Mouse (Mus musculus) lung, embryonic 16.5 days (tissue): Measurements from ENCODE around the gene Rbbp6. TPM values are rescaled to one million over a fixed set of nuclear protein-coding genes. Genes with fewer than 3 reads are reported as not detected.

Experiments used
- ATAC-seq: fragments of 200-750 bp; cut with Nextera tagmentation; 2 replicates; pipeline ENCODE4 v1.8.0; 2017; ENCODE audit warnings: low read depth, mild to moderate bottlenecking, moderate library complexity
- H3K27ac ChIP-seq: fragments of 300-500 bp; sonication (generic); 2 replicates; pipeline ENCODE4 v1.5.1; 2014; ENCODE audit warnings: mild to moderate bottlenecking, control low read depth, low read length
- H3K27me3 ChIP-seq: fragments of 300-500 bp; sonication (generic); 2 replicates; pipeline ENCODE4 v1.6.1; 2014; ENCODE audit warnings: low read depth, low read length, mixed read lengths; ENCODE audit not compliant: control insufficient read depth, insufficient read depth
- H3K36me3 ChIP-seq: fragments of 300-500 bp; sonication (generic); 2 replicates; pipeline ENCODE4 v1.6.1; 2014; ENCODE audit warnings: low read length; ENCODE audit not compliant: control insufficient read depth, insufficient read depth
- H3K4me1 ChIP-seq: fragments of 300-500 bp; sonication (generic); replicated peaks from 2 replicates; pipeline ENCODE4 v1.6.1; 2014; ENCODE audit warnings: low read length, mixed read lengths; ENCODE audit not compliant: control insufficient read depth, insufficient read depth
- H3K4me2 ChIP-seq: fragments of 300-500 bp; sonication (generic); 2 replicates; pipeline ENCODE4 v1.6.1; 2014; ENCODE audit warnings: low read depth, low read length, control low read depth
- H3K4me3 ChIP-seq: fragments of 300-500 bp; sonication (generic); 2 replicates; pipeline ENCODE4 v1.5.1; 2014; ENCODE audit warnings: mild to moderate bottlenecking, low read length, control low read depth
- H3K9ac ChIP-seq: fragments of 300-500 bp; sonication (generic); 2 replicates; pipeline ENCODE4 v1.6.1; 2014; ENCODE audit warnings: low read length, control low read depth
- H3K9me3 ChIP-seq: fragments of 300-500 bp; sonication (generic); 2 replicates; pipeline ENCODE4 v1.6.1; 2016; ENCODE audit warnings: low read length; ENCODE audit not compliant: control insufficient read depth
- WGBS: fragments of 180-500 bp; shearing (Covaris S2); extraction: QIAGEN DNeasy Blood & Tissue Kit; methylation state at CpG from one replicate; pipeline ENCODE4 v1.1.7; 2014; 5-methylcytosine and 5-hydroxymethylcytosine counted together
- polyA plus RNA-seq: library from polyadenylated mRNA; unstranded; fragments of >200 nt; fragmentation: Nextera tagmentation; extraction: Ambion mirVana; gene quantifications from 2 replicates; pipeline ENCODE4 v1.2.1, GENCODE M21; 2015

The Rbbp6 gene
- polyA plus RNA-seq, 1 experiment from 2014 or later, result 23.8 TPM

DNA sequence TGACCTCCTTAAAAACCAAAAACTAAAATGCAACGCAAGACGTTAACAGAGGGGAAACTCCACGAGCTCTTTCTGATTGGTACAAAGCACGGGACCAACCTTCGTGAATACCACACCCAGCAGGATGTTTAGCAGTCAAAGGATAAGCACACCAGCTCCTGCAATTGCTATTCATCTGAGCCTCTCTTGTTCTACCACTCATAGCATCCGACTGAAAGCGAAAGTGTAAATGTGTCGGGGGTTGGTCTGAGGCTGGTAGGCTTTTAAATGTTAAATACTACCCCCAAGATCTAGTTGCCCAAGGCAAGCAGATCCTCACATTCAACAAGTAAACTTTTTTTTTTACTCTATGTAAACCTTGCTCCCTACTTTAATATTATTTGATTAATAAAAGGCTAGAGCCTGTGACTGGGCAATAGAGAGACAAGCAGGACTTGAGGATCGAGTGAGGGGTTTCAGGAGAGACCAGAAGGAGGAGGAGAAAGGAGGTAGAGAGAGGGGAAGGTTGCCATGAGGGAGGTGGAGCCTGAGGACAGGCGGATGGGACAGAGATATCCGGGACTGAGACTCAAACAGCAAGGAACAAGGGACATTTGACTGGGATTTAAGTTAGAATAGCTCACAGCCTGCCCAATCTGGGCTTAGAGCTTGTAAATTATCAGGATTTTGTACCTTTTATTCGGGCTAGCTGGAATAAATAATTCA, 25.0 kb upstream of the Rbbp6 start:
- WGBS, result 8% methylated on average over 12 of the region's 12 CpGs
- peak; percentile 62 for ATAC-seq
- H3K9ac ChIP-seq, result peak overlapping the region; percentile 16

DNA sequence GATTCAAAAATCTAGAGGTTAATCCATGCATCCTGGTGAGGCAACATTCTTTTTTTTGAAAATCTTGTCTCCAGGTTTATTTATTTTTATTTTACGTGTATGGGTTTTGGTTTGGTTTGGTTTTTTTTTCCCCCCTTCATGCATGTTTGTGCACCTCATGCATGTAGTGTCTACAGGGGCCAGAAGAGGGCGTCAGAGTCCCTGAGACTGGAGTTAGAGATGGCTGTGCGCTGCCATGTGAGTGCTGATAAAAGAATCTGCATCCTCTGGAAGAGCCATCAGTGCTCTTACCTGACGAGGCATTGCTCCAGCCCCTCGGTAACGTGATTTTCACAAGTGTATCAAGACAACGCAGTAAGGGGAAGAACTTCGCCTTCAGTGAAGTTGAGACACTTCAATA, 23.4 kb upstream of the Rbbp6 start:
- H3K9ac ChIP-seq, result no peak overlapping the region
- no peak overlapping the region for H3K4me3 ChIP-seq
- 88% methylated on average over 8 of the region's 8 CpGs for WGBS
- no peaks in the 10 kb centered on the region for H3K27me3 ChIP-seq
- no peak for ATAC-seq
- no peak overlapping the region for H3K27ac ChIP-seq
- H3K4me2 ChIP-seq, result no peak overlapping the region
- H3K9me3 ChIP-seq, result no peaks in the 10 kb centered on the region
- no peaks in the 10 kb centered on the region for H3K4me1 ChIP-seq
- H3K36me3 ChIP-seq, result no peaks in the 10 kb centered on the region

More for the DNA sequence above, 25.0 kb upstream of the Rbbp6 start:
- Histone ChIP-seq H3K4me2 (peak overlapping the region; percentile 49), H3K27me3 (no peaks in the 10 kb centered on the region), H3K4me1 (no peaks in the 10 kb centered on the region), H3K9me3 (no peaks in the 10 kb centered on the region), H3K4me3 (peak overlapping the region; percentile 16), H3K27ac (no peak overlapping the region), H3K36me3 (no peaks in the 10 kb centered on the region)

DNA sequence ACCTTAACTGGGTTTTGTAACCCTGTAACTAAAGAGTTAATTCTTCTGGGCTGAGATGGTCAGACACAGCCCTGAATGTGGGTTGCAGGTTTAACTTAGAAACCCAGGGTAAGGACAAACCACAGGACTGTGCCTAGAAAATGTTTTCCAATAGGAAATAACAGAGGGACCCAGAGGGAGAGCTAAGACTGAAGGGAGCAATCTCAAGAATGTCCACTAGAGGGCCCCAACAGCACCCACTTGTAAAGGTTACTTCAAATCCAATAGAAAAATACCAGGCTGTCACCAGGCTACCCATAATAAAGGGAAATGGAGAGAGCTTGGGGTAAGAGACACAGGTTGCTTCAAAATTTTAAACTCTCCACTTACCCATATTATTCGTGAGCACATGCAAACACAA, 20.3 kb upstream of the Rbbp6 start:
- WGBS, result 0% methylated on average over 1 of the region's 1 CpGs
- peak; percentile 62 for ATAC-seq
- Histone ChIP-seq H3K27me3 (no peaks in the 10 kb centered on the region), H3K27ac (no peak overlapping the region), H3K9ac (no peak overlapping the region), H3K4me1 (no peaks in the 10 kb centered on the region), H3K9me3 (no peaks in the 10 kb centered on the region), H3K36me3 (no peaks in the 10 kb centered on the region), H3K4me2 (no peak overlapping the region), H3K4me3 (no peak overlapping the region)

DNA sequence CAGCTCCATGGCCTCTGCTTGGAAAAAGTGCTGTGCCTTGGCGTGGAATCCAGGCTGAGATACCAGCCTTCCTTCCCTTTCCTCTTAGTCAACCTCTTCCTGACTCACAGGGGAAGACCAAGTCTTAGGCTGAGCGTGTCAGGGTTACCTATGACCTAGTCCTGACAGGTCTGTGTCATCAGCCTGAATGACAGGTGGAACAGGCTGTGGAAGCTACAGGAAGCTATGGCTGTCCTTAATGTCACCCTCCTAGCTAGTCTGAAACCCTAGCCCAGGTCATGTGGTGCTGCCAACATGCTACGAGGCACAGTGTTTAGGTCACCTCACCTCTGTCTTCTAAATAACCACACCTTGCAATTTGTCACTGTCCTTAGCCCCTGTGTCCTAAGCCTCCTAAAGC, 16.2 kb upstream of the Rbbp6 start:
- Histone ChIP-seq H3K36me3 (no peaks in the 10 kb centered on the region), H3K4me2 (no peak overlapping the region), H3K4me1 (no peaks in the 10 kb centered on the region), H3K27me3 (no peaks in the 10 kb centered on the region; the same call in 1 of the 2 replicates), H3K27ac (no peak overlapping the region), H3K9ac (no peak overlapping the region), H3K9me3 (no peaks in the 10 kb centered on the region), H3K4me3 (no peak overlapping the region)
- WGBS, result 66% methylated on average over 3 of the region's 3 CpGs
- no peak for ATAC-seq

DNA sequence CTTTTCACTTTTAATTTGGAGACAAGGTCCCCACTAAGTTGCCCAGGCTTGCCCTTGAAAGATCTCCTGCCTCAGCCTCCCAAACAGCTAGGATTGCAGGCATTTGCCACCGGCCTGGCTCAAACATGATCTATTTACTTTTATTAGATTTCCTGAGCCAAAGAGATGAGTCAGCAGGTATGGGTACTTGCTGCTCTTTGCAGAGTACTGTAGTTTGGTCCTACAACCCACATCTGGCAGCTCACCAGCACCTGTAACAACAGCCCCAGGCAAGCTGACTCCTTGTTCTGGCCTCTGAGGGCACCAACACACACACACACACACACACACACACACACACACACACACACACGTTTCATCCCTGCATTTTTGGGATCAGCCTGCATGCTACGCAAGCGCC, 14.0 kb upstream of the Rbbp6 start:
- no peaks in the 10 kb centered on the region for H3K9me3 ChIP-seq
- no peak overlapping the region for H3K9ac ChIP-seq
- no peak overlapping the region for H3K4me2 ChIP-seq
- H3K4me1 ChIP-seq, result 0 out of 2 replicates have a peak, but pooled peaks cover 2% of the 10 kb centered on the region
- H3K27ac ChIP-seq, result no peak overlapping the region
- no peaks in the 10 kb centered on the region; the same call in 1 of the 2 replicates for H3K27me3 ChIP-seq
- WGBS, result 76% methylated on average over 4 of the region's 4 CpGs
- H3K36me3 ChIP-seq, result no peaks in the 10 kb centered on the region
- no peak for ATAC-seq
- H3K4me3 ChIP-seq, result no peak overlapping the region

DNA sequence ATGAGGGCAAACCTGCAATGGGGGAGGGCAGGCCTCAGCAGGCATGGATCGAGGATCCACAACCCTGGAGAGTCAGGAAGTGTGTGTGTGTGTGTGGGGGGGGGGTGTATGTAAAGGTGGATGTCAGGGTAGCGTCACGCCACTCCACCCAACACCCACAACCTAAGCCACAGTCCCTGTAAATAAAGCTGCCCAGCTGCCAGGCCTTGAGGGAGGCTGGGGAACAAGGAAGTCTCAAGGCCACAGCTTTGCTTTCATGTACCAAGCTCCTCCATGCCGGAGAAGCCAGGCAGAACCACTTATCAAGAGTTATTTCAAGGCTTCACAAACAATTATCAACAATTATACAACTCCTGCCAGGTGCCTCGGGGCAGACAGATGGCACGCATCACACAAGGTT, 13.4 kb upstream of the Rbbp6 start:
- no peak for ATAC-seq
- Histone ChIP-seq H3K4me1 (0 out of 2 replicates have a peak, but pooled peaks cover 2% of the 10 kb centered on the region), H3K9me3 (no peaks in the 10 kb centered on the region), H3K27me3 (no peaks in the 10 kb centered on the region; the same call in 1 of the 2 replicates), H3K27ac (no peak overlapping the region), H3K9ac (no peak overlapping the region), H3K4me2 (no peak overlapping the region), H3K4me3 (no peak overlapping the region), H3K36me3 (no peaks in the 10 kb centered on the region)
- 58% methylated on average over 6 of the region's 6 CpGs for WGBS

DNA sequence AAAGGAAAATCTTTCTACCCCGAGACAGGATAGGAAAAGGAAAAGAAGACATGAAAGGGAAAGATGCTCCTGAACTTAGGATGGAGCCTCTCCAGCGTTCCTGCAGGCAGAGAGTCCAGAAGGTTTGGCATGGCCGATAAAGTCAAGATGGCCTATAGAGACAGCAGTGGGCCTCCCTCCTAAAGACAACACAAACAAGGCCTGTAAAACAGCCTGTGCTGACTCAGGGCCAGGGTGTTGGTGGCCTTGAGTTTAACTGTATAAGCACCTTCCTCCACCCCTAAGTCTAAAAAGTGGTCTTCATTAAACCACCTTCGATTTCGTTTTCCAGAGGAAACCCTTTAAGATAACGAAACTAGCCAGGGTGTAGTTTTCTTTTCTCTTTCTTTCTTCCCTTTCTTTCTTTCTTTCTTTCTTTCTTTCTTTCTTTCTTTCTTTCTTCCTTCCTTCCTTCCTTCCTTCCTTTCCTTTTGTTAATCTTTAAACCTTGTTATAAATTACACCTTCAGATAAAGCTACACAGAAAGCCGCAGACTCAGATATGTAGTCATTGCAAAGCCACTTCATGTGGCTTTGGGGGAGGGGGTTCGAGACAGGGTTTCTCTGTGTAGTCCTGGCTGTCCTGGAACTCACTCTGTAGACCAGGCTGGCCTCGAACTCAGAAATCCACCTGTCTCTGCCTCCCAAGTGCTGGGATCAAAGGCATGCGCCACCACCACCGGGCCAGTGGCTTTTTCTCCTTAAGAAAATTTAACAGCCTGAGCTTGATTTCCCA, 10.8 kb upstream of the Rbbp6 start:
- Histone ChIP-seq H3K9me3 (no peaks in the 10 kb centered on the region), H3K4me2 (no peak overlapping the region), H3K4me3 (no peak overlapping the region), H3K4me1 (0 out of 2 replicates have a peak, but pooled peaks cover 2% of the 10 kb centered on the region), H3K27me3 (no peaks in the 10 kb centered on the region; the same call in 1 of the 2 replicates), H3K9ac (no peak overlapping the region), H3K27ac (peak overlapping the region; percentile 44; the same call in 1 of the 2 replicates), H3K36me3 (no peaks in the 10 kb centered on the region)
- 78% methylated on average over 11 of the region's 11 CpGs for WGBS
- no peak for ATAC-seq

DNA sequence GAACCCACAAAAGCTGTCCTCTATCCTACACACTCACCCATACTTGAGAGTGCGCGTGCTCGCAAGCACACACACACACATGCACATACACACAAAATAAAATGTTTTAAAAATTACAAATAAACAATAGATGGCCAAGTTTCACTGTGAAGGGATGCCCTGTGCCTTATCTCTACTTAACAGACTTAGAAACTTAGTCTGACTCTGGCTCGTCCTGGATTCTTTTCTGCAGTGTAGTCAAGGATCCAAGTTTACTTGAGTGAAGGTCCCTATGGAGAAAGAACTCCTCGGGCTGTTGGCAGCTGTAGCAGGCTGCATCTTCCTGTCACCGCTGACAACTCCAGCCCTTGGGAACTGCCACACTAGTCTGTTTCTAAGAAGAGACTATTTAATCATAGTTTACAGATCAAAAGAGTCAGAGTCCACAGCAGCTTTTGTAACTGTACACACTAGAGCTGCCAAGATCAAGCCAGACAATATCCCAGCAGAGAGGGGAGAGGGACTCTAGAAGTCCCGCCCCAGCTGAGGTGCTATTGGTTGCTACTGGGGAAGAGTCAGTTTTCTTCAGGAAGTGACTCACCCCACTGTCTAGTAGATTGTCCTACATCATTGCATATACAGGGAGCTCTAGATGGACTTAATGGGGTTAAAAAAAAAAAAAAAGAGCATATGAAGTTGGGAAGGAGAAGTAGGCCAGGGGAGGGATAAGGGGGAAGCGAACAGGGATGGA, 10.1 kb upstream of the Rbbp6 start:
- H3K4me2 ChIP-seq, result no peak overlapping the region
- 0 out of 2 replicates have a peak, but pooled peaks cover 2% of the 10 kb centered on the region for H3K4me1 ChIP-seq
- H3K9ac ChIP-seq, result no peak overlapping the region
- no peaks in the 10 kb centered on the region; the same call in 1 of the 2 replicates for H3K27me3 ChIP-seq
- H3K27ac ChIP-seq, result peak overlapping the region; percentile 44; the same call in 1 of the 2 replicates
- no peaks in the 10 kb centered on the region for H3K36me3 ChIP-seq
- no peaks in the 10 kb centered on the region for H3K9me3 ChIP-seq
- ATAC-seq, result peak; percentile 94
- 60% methylated on average over 8 of the region's 8 CpGs for WGBS
- no peak overlapping the region for H3K4me3 ChIP-seq

DNA sequence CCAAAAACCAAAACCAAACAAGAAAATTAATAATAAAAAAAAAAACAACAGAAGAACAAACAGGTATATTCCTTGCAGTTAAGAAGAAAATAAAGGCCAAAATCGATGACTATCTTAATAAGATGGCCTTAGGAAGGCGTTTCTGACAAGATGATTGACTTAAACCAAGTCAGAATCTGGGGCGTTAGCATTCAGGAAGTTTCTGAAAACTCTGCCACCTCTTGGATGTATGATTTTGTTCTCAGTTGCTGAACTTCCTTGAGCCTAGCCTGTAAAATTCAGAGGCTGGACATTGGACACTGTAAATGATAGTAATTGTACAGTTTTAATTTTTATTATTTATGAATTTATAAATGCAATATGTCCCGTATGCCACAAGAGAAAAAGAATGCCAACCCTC, 3.3 kb downstream of the Rbbp6 start:
- H3K4me1 ChIP-seq, result peaks cover 15% of the 10 kb centered on the region
- H3K27ac ChIP-seq, result no peak overlapping the region
- peak overlapping the region; percentile 61 for H3K4me2 ChIP-seq
- no peak overlapping the region for H3K4me3 ChIP-seq
- no peaks in the 10 kb centered on the region for H3K9me3 ChIP-seq
- WGBS, result 48% methylated on average over 4 of the region's 4 CpGs
- H3K27me3 ChIP-seq, result no peaks in the 10 kb centered on the region
- no peaks in the 10 kb centered on the region for H3K36me3 ChIP-seq
- no peak overlapping the region for H3K9ac ChIP-seq
- no peak for ATAC-seq
